Mouse (Mus musculus) heart, postnatal 14 days (tissue): ENCODE results near the gene Itgb5. TPM values are rescaled to one million over a fixed set of nuclear protein-coding genes. Genes with fewer than 3 reads are reported as not detected.

Experiments
- DNase-seq, 2 experiments: peaks; one replicate each; pipeline ENCODE4 v3.0.0; 2021 to 2022
- intact Hi-C: fragments of 180-260 bp; cut with DNase I; formaldehyde crosslinking; loops from one replicate; pipeline ENCODE4 v1.15.1; 2025
- total RNA-seq, 2 experiments: library from RNA; stranded (reverse); gene quantifications; 2 replicates each; pipeline ENCODE4 v1.2.3; 2021

Itgb5 gene
- total RNA-seq, 2 experiments from 2014 or later: 66.7 to 72.8 TPM

- intact Hi-C loops: no loop called here
- DNase-seq: no peak
Observed at GRCm38 (mm10) chr16:33954793-33955192, 125.3 kb downstream of the Itgb5 start.

- intact Hi-C loops: no loop called here
- DNase-seq: no peak
Observed at GRCm38 (mm10) chr16:33963509-33963908, 134.0 kb downstream of the Itgb5 start.

GRCm38 (mm10) chr16:33965878-33966537 lies 136.5 kb downstream of the Itgb5 start:
- intact Hi-C loops: no loop called here
- peak in 1 of 2 experiments; percentile 11 for DNase-seq

- peak; percentile 84 to 90 for DNase-seq
- intact Hi-C loops: no loop called here
Observed at GRCm38 (mm10) chr16:33966538-33967282, 137.2 kb downstream of the Itgb5 start, which contains the start of gene Umps. Gene Umps, minus strand, starts transcription at chr16:33967038.

- intact Hi-C loops: no loop called here
- peak in 1 of 2 experiments; percentile 16 for DNase-seq
Observed at GRCm38 (mm10) chr16:33967283-33967640, 137.8 kb downstream of the Itgb5 start.

- intact Hi-C loops: no loop called here
- no peak for DNase-seq
Observed at GRCm38 (mm10) chr16:33979855-33980254, 150.4 kb downstream of the Itgb5 start.

GRCm38 (mm10) chr16:33983712-33984111 lies 154.2 kb downstream of the Itgb5 start:
- intact Hi-C loops: no loop called here
- DNase-seq: no peak

- DNase-seq: no peak
- intact Hi-C loops: no loop called here
Observed at GRCm38 (mm10) chr16:33985372-33985771, 155.9 kb downstream of the Itgb5 start.

GRCm38 (mm10) chr16:33986993-33987392 lies 157.5 kb downstream of the Itgb5 start:
- DNase-seq: no peak
- intact Hi-C loops: no loop called here

GRCm38 (mm10) chr16:33988358-33989012 lies 159.0 kb downstream of the Itgb5 start:
- DNase-seq: peak; percentile 67 to 77
- intact Hi-C loops: loop anchor here (1.0 kb wide), 1 partner anchor 167 kb away; no protein-coding TSS in a partner anchor

GRCm38 (mm10) chr16:33989106-33989505 lies 159.6 kb downstream of the Itgb5 start:
- DNase-seq: no peak
- intact Hi-C loops: no loop called here

GRCm38 (mm10) chr16:33990712-33991111 lies 161.2 kb downstream of the Itgb5 start:
- DNase-seq: no peak
- intact Hi-C loops: no loop called here

GRCm38 (mm10) chr16:33994321-33994720 lies 164.9 kb downstream of the Itgb5 start:
- intact Hi-C loops: no loop called here
- DNase-seq: no peak

GRCm38 (mm10) chr16:33995496-33995895 lies 166.0 kb downstream of the Itgb5 start:
- no peak for DNase-seq
- intact Hi-C loops: no loop called here

GRCm38 (mm10) chr16:33996030-33996429 lies 166.6 kb downstream of the Itgb5 start:
- peak; percentile 55 to 73 for DNase-seq
- intact Hi-C loops: loop anchor here (1.0 kb wide), 1 partner anchor 118 kb away; no protein-coding TSS in a partner anchor

- intact Hi-C loops: no loop called here
- DNase-seq: no peak
Observed at GRCm38 (mm10) chr16:33998011-33998410, 168.5 kb downstream of the Itgb5 start.

Other genes starting within 250 kb of the Itgb5 start
- 100 to 1,000 TPM; 199 to 203 TPM for gene Heg1, start 145.3 kb upstream of the Itgb5 start, total RNA-seq
- gene Muc13, start 35.6 kb upstream of the Itgb5 start, total RNA-seq: under 1 TPM; 0.12 to 0.17 TPM
- 1 to 10 TPM; 9.2 TPM for gene Umps, start 137.4 kb downstream of the Itgb5 start, total RNA-seq